Mouse (Mus musculus) heart, postnatal 0 days (tissue): ENCODE results near the gene Tex2. TPM values are rescaled to one million over a fixed set of nuclear protein-coding genes. Genes with fewer than 3 reads are reported as not detected.

Source experiments
- ATAC-seq: fragments of 200-750 bp; cut with Nextera tagmentation; 2 replicates; pipeline ENCODE4 v1.8.0; 2017; ENCODE audit warnings: low read depth, moderate number of reproducible peaks, moderate library complexity; ENCODE audit not compliant: insufficient read depth
- DNase-seq: peaks from one replicate; pipeline ENCODE4 v3.0.0-alpha.2; 2016; ENCODE audit warnings: low spot score
- H3K27ac ChIP-seq: fragments of 300-500 bp; sonication (generic); 2 replicates; pipeline ENCODE4 v1.5.1; 2014; ENCODE audit warnings: low read depth, mild to moderate bottlenecking
- H3K27me3 ChIP-seq: fragments of 300-500 bp; sonication (generic); 2 replicates; pipeline ENCODE4 v1.6.1; 2014; ENCODE audit warnings: low read length, mixed read lengths; ENCODE audit not compliant: control insufficient read depth, insufficient read depth
- H3K36me3 ChIP-seq: fragments of 300-500 bp; sonication (generic); replicated peaks from 2 replicates; pipeline ENCODE4 v1.6.1; 2014; ENCODE audit warnings: low read length, mixed read lengths; ENCODE audit not compliant: control insufficient read depth, insufficient read depth
- H3K4me1 ChIP-seq: fragments of 300-500 bp; sonication (generic); 2 replicates; pipeline ENCODE4 v1.6.1; 2014; ENCODE audit warnings: antibody characterized with exemption; ENCODE audit not compliant: control insufficient read depth, insufficient read depth
- H3K4me2 ChIP-seq: fragments of 300-500 bp; sonication (generic); 2 replicates; pipeline ENCODE4 v1.6.1; 2014; ENCODE audit warnings: low read depth, mild to moderate bottlenecking, low read length, moderate library complexity
- H3K4me3 ChIP-seq: fragments of 300-500 bp; sonication (generic); 2 replicates; pipeline ENCODE4 v1.5.1; 2014; ENCODE audit warnings: low read depth, low read length
- H3K9ac ChIP-seq: fragments of 300-500 bp; sonication (generic); replicated peaks from 2 replicates; pipeline ENCODE4 v1.6.1; 2014; ENCODE audit warnings: low read depth, low read length, mixed read lengths
- H3K9me3 ChIP-seq: fragments of 300-500 bp; sonication (generic); replicated peaks from 2 replicates; pipeline ENCODE4 v1.6.1; 2016; ENCODE audit warnings: low read length; ENCODE audit not compliant: control insufficient read depth
- CTCF ChIP-seq: IDR thresholded peaks from 2 replicates; pipeline ENCODE4 v1.5.1; 2016; ENCODE audit warnings: antibody characterized with exemption, control low read depth, low read depth
- EP300 ChIP-seq: IDR thresholded peaks from 2 replicates; pipeline ENCODE4 v1.6.1; 2016; ENCODE audit warnings: antibody characterized with exemption, low read depth
- WGBS: fragments of 180-500 bp; shearing (Covaris S2); extraction: QIAGEN DNeasy Blood & Tissue Kit; methylation state at CpG from one replicate; pipeline ENCODE4 v1.1.7; 2014; 5-methylcytosine and 5-hydroxymethylcytosine counted together
- polyA plus RNA-seq: library from polyadenylated mRNA; unstranded; fragments of >200 nt; fragmentation: Nextera tagmentation; extraction: Ambion mirVana; gene quantifications from 2 replicates; pipeline ENCODE4 v1.2.1, GENCODE M21; 2015
- total RNA-seq: library from RNA; depleted of rRNA; stranded (reverse); fragments of >200 nt; gene quantifications from 2 replicates; pipeline ENCODE4 v1.2.3, GENCODE M21; 2014; ENCODE audit warnings: low replicate concordance

Gene Tex2
- total and polyA plus RNA-seq, 2 experiments from 2014 or later: 14.0 to 37.4 TPM

DNA sequence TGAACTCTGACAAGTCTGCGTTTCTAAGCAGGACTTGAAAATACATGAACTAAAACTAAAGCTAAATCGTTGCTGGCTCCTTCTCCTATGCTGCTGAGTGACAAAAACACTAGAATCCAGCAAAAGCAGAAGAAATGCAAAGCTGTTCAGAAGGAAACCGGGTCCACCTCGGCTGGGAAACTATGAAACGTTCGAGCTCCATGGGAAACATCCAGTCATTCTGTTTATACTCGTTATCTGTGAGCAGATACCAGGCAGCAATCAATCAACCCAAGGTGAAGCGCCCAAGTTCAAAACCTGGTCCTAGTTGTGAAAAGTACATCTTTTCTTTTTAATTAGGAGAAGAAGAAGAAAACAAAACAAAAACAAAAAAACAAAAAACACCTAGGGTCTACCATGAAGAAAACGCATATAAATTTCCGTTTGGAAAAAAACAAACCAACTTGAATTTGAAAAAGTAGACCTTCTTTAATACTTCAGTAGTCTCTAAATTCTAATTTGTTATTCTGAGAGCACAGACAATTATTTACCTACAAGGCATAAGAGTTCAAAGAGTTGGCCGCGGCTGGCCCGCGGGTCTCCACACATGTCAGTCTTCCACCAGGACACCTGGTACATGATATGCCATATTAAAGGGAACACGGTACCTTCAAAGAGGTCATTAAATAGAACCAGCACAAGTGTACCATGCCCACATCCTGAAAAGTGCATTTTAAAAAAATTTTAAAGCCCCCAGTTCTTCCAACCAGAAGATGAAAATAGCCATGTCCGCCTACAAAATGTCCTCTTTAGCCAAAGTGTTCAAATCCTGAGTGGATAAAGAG lies 127.0 kb downstream of the Tex2 start:
- no peak for ATAC-seq
- Histone ChIP-seq H3K36me3 (no peaks in the 10 kb centered on the region), H3K27me3 (no peaks in the 10 kb centered on the region), H3K27ac (0 out of 2 replicates have a peak overlapping the region, but pooled peaks have one; percentile 36), H3K4me3 (peak overlapping the region; percentile 95), H3K9me3 (no peaks in the 10 kb centered on the region), H3K4me1 (peaks cover 7% of the 10 kb centered on the region; the same call in 1 of the 2 replicates), H3K9ac (peak overlapping the region; percentile 93), H3K4me2 (peak overlapping the region; percentile 98)
- 32% methylated on average over 16 of the region's 16 CpGs for WGBS
- TF ChIP-seq EP300 (no peak), CTCF (no peak)
- DNase-seq: no peak

DNA sequence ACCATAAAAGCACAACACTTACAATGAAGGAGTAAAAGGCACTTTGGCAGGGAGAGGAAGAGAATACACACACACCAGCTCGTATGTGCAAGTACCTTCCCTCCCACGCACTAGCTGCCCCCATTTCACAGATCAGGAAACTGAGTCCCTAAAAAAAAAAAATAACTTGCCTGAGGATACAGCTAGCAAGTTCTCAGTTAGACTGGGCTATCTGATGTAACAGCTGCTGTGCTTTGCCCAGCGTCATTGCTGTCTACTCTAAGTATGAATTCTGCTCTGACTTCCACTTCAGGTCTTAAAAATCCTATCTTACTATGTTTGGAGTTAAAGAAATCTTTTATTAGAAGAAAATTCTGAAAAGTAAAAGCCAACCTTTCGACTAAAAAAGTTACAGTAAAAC lies 127.6 kb downstream of the Tex2 start:
- H3K27me3 ChIP-seq: no peaks in the 10 kb centered on the region
- H3K27ac ChIP-seq: no peak overlapping the region
- ATAC-seq (no peak), DNase-seq (no peak)
- peaks cover 7% of the 10 kb centered on the region; the same call in 1 of the 2 replicates for H3K4me1 ChIP-seq
- H3K9ac ChIP-seq: no peak overlapping the region
- WGBS: 75% methylated on average over 4 of the region's 4 CpGs
- H3K36me3 ChIP-seq: no peaks in the 10 kb centered on the region
- TF ChIP-seq EP300: no peak
- TF ChIP-seq CTCF: no peak
- peak overlapping the region; percentile 98; the same call in 1 of the 2 replicates for H3K4me2 ChIP-seq
- H3K4me3 ChIP-seq: no peak overlapping the region
- H3K9me3 ChIP-seq: no peaks in the 10 kb centered on the region

DNA sequence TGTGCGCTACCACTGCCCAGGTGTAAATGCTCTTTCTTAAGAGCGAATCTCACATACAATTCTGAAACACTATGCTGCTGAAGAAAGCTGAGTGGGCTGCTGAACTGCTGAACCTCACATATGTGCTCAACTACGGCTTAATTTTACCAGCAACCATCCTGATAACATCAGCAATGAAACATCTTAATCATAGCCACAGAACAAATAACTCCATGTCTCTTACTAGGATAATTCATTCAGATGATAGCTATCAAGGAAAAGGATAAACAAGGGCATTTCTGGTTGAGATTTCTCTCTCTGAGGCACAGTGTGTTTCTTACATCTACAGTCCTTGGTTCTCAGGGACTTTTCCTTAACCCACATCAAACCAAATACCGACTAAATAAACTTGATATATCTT lies 128.3 kb downstream of the Tex2 start:
- Histone ChIP-seq H3K4me1 (peaks cover 7% of the 10 kb centered on the region; the same call in 1 of the 2 replicates), H3K27ac (no peak overlapping the region)
- WGBS: 91% methylated on average over 4 of the region's 4 CpGs

DNA sequence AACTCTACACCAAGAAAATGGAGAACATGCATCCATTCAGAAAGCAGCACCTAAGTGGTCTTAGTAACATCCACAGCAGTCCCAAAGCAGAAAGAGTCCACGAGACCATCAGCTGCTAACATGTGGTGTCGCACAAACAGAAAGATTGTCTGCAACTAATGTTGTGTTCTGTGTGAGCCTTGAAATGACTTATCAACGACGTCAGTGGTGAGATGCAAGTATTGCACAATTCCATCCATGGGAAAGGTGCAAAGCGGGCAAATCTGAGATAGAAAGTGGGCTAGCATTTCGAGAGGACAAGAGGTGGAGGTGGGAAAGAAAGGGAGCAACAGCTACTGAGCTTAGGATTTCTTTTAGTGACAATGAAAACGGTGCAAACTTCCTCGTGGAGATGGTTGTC lies 130.4 kb downstream of the Tex2 start:
- ATAC-seq (no peak), DNase-seq (no peak)
- WGBS: 85% methylated on average over 8 of the region's 8 CpGs
- Histone ChIP-seq H3K4me3 (no peak overlapping the region), H3K9ac (no peak overlapping the region), H3K9me3 (no peaks in the 10 kb centered on the region), H3K4me2 (no peak overlapping the region), H3K27me3 (no peaks in the 10 kb centered on the region), H3K36me3 (no peaks in the 10 kb centered on the region), H3K27ac (no peak overlapping the region), H3K4me1 (peaks cover 7% of the 10 kb centered on the region; the same call in 1 of the 2 replicates)
- TF ChIP-seq CTCF (no peak), EP300 (no peak)

More for the DNA sequence above, 128.3 kb downstream of the Tex2 start:
- H3K27me3 ChIP-seq: no peaks in the 10 kb centered on the region
- no peak overlapping the region for H3K4me2 ChIP-seq
- H3K9ac ChIP-seq: no peak overlapping the region
- no peaks in the 10 kb centered on the region for H3K9me3 ChIP-seq
- ATAC-seq: no peak
- TF ChIP-seq CTCF (no peak), EP300 (no peak)
- no peak for DNase-seq
- H3K4me3 ChIP-seq: no peak overlapping the region
- no peaks in the 10 kb centered on the region for H3K36me3 ChIP-seq

DNA sequence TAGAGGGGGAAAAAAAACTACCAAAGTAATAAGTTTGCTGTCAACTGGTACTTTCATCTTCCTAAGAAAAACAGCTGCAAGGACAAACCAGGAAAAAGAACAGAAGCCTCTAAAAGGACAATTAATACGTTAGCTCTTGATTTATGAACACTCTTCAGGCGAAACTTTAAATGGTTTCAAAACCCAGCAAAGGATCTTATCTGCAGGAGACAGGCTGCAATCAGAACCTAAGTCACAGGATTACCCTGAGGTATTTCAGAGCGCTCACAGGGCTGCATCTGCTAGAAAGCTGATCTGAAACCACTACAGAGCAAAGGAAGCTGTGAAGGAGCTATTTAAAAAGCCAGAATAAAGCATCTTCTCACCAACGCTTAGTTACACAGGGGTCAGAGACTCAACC lies 131.6 kb downstream of the Tex2 start:
- Histone ChIP-seq H3K4me1 (peaks cover 7% of the 10 kb centered on the region; the same call in 1 of the 2 replicates), H3K9ac (no peak overlapping the region), H3K9me3 (no peaks in the 10 kb centered on the region), H3K4me3 (no peak overlapping the region), H3K4me2 (no peak overlapping the region), H3K27me3 (no peaks in the 10 kb centered on the region), H3K36me3 (no peaks in the 10 kb centered on the region), H3K27ac (no peak overlapping the region)
- 61% methylated on average over 4 of the region's 4 CpGs for WGBS
- ATAC-seq (no peak), DNase-seq (no peak)
- TF ChIP-seq CTCF (no peak), EP300 (no peak)

DNA sequence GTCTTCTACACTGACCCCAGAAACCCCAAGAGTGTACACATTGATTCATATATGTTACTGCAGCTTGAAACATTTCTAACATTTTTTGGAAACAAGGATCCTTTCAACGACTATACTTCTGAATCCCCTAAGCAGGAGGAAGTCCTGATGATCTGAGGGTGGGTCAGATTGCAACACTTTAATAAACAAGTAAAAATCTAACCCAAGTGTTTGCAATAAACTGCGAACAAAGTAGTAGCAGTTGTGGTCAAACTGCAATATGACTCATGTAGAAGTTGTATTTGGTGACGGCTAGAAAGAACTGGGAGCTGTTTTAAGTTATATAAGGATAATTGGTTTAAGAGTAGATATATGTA lies 132.7 kb downstream of the Tex2 start:
- H3K4me3 ChIP-seq: no peak overlapping the region
- H3K36me3 ChIP-seq: no peaks in the 10 kb centered on the region
- no peak for TF ChIP-seq EP300
- no peak for TF ChIP-seq CTCF
- no peaks in the 10 kb centered on the region; the same call in 1 of the 2 replicates for H3K4me1 ChIP-seq
- no peak overlapping the region for H3K27ac ChIP-seq
- ATAC-seq: no peak
- no peak overlapping the region for H3K9ac ChIP-seq
- no peaks in the 10 kb centered on the region for H3K9me3 ChIP-seq
- 80% methylated on average over 3 of the region's 3 CpGs for WGBS
- H3K4me2 ChIP-seq: no peak overlapping the region
- H3K27me3 ChIP-seq: no peaks in the 10 kb centered on the region
- no peak for DNase-seq
